Mouse (Mus musculus) lung, adult 2 months (tissue): ENCODE data around the gene Klf7.
A peak's percentile ranks its signal among the peaks of the same experiment; 100 is the strongest.

Experiments
- CTCF ChIP-seq: fragments of 200-500 bp; IDR thresholded peaks from 2 replicates; pipeline ENCODE4 v1.5.1; 2011; ENCODE audit warnings: mild to moderate bottlenecking, low read length, control low read depth; ENCODE audit not compliant: insufficient read depth
- POLR2A ChIP-seq: fragments of 200-500 bp; IDR thresholded peaks from 2 replicates; pipeline ENCODE4 v1.6.1; 2011; ENCODE audit warnings: low read depth, mild to moderate bottlenecking, control low read depth, low read length, borderline replicate concordance; ENCODE audit errors: extremely low read depth

DNA sequence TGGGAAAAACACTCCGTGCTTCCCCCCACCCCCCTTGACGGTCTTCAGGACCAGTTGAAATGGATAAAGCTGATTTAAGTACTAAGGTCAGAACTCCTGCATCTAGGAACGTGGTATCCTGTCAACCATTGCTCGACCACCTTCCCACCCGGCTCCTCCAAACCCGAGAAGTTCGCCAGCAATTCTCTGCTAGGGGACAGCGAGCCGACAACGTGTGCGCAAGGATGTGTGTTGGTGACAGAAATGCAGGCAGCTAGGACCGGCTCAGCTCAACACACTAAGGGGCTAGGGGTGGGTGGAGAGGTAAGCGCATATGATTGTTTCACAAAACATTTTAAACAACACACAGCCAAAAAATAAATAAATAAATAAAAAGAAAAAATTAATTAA is 1.7 kb downstream of the Klf7 start:
- TF ChIP-seq POLR2A (peak; percentile 70; the same call in 1 of the 2 replicates), CTCF (no peak)
